Mouse (Mus musculus): ENCODE measurements at regions not wholly inside any gene's neighbourhood (a gene's known extent, or its start where the extent isn't known, plus 50 kb on each side); places are given as distances from the start of the nearest gene placed in this dataset.

DNA sequence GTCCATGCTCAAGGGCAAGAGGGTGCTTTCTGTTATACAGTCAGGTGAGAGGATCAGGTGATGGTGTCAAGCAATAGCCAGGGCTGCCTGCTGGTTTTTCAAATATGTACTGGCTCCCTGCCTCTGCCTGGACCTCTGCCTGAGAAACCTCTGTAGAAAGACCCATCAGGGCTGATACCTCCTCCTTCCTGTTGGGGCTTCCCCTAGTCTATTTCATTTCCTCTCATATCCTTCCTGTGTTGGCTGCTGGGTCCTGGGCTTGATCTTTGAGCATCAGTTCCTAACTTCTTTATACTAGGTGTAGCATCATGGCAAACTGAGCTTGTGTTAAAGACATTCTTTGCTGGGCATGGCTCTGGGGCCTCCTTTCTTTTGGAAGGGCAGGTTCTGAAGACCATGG, 89.5 kb downstream of the Tmem38b start:
- peak; percentile 21 for DNase-seq

DNA sequence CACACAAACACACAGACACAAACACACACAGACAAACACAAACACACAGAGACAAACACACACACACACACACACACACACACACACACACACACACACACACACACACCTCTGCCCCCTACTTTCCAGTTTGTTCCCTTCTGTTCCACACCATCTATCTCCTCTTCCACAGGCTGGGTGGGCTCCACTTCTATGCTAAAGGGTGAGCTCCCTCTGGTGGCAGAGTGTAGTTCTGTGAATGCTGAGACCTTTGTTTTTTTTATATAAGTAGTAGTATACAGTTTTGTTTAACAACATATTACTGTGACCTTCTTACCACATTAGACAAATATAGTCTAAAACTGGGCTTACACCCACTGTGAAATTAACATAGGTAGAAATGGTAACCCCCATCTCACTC, 93.3 kb downstream of the Tmem38b start:
- peak; percentile 80 for DNase-seq

DNA sequence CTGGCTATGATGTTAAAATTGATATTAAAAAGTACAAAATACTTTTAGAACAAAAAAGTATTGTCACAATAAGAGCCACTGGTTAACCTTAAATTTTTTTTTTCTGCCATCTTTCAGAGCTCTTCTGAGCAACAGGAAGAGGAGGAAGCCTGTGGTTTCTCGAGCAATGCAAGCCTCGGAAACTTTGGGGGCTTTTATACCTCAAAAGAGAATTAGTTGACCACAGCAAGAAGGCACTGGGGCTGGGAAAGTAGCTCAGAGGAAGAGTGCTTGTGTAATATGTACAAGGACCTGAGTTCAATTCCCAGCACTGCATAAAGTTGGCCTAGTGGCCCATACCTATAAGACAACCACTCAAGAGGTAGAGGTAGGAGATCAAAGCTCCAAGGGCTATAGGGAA, 94.7 kb downstream of the Tmem38b start:
- no peak for DNase-seq

DNA sequence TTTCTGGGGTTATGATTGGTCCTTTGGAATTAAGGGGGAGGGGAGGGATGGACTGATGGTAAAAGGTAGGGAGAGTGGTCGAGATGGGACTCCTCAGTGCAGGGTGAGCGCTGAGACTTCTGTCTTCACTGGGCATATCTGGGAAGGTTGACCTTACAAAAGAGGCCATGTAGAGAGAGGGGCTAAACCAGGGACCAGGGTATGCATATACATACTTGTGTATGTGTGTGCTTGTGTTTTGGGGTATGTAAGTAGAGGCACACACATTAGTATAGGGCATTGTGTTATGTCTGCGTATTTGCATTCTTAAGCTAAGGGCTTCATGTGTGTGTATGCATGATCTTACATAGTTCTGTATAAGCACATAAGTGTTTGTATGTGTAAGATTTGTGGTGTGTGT, 105.2 kb downstream of the Tmem38b start:
- DNase-seq: no peak

DNA sequence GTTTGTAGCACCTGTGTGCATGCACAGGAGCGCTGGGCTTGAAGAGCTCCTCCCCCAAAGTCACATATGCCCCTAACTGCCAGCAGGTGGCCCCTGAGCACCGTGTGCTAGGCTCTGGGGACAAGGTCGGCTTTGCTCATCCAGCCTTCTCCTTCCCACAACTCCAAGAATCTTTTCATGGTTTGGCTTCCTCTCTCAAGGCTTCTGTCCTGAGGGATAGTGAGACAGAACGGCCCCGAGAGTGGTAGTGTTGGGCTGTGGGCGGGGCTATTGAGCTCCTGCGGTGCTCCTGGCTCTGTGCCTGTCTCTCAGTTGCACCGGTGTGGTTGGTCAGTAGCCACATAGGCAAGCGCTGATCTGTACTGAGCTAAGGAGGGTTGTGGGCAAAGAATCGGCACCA, 105.7 kb downstream of the Tmem38b start:
- DNase-seq: peak; percentile 67

DNA sequence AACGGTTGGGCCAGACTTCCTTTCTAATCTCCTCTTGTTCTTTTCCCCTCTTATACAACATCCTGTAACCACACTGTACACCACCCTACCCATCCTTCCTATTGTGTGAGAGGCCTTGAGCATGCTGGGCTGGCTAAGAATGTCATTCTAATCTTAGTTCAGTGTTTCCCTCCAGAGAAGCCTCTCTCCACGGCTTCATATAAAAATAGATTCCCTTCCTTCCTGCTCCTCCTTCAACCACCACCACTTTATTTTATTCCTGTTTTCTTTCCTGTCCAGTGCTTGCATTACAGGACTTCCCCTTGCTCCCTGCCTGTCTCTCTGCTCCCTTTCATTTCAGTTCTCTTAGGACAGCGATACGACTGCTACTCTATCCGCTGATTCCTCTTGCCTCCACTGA, 109.5 kb downstream of the Tmem38b start:
- no peak for DNase-seq

DNA sequence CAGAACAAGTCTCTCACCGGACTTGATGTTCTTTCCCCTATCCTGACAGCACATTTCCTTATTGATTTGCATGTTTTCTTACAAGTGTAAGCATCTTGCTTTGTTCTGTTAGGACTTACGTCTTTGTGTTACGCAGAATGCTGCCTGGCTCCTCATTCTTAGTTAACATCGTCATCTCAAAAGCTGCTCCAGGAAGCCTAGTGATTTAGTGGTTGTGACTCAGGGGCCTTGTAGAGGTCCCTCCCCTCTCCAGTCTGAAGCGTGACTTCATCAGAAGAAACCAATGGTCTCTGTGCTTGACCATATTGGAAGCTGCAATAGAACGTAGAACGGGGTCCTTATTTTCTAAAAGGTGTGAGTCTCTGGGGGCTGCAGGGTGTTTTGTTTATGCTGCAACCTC, 122.9 kb downstream of the Tmem38b start:
- DNase-seq: no peak

DNA sequence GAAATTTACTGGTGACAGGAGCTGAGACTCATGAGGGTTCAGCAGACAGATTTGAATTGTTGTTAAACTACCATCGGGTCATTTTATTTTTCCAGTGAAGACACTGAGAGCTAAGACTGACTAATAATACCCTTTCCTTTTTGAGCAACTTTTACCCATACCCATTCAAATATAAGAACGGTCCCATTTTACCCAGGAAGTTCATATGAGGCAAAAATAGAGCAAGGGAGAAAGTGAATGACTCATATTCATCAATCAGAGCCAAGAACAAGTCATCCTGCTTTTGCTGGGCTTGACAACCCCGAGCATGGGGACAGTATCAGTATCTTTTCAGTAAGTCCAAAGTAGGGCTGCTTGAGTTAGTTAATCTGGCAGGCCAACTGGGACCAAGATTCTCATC, 123.3 kb downstream of the Tmem38b start:
- DNase-seq: no peak

DNA sequence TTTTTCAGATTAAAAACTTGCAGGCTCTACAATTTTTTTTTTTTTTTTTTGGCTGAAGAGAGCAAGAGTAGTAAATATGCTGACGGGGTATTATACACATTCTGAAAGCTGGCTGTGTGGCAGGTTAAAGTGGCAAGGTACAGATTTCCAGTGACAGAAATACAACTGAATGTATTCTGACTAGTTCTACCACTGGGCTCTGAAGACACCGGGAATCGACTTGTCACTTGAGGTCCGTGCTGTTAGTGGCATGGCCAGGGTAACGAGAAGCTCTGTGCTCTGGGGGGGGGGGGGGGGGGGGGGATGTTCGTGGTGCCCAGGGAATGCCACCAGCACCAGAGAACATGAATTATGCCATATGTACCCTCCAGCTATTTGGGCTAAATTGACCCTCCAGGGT, 124.7 kb downstream of the Tmem38b start:
- no peak for DNase-seq

DNA sequence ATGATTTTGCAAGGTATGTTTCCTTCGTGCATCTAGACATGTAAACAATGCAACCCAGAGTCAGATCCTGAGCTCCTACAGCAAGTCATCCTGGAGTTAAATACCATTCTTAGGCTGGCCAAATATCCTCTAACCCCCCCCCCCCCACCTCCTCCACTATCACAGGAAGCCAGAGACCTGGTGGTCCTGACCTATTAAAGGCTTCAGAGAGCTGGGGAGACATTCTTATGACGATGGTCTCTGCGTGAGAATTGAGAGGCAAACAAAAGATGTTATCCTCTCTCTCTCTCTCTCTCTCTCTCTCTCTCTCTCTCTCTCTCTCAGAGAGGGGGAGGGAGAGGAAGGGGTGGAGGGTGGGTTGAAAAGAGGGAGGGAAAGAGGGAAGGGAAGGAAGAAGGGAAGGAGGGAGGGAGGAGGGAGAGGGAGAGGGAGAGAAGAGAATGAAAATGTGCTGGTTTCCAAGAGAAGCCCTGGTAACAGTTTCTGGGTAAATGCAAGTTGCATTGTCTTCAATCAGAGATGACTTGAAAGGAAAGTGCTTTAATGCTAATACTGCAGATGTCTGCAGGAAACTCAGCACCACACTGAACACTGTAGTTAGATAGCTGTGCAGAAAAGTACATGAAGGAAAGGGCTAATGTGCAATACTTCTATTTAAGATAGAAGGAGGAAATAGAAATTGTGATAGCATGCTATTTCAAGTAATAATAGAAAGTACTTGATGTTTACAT, 125.3 kb downstream of the Tmem38b start:
- DNase-seq: no peak

DNA sequence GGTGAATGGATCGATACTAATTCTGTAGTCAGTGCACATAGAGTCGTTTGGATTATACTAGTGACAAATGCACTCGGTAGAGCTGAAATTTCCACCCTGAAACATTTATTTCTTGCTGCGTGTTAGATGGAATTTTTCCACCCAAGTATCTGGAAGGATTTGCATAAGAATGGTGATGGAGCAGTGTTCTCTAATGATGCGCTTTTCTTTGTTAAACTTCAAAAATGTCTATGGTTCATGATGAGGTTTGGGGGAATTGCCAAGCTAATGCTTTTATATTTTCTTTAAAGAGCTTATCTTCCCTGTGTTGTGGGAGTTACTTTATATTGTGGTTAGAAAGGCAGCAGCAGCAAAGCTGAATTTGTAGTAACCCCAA, 125.9 kb downstream of the Tmem38b start:
- DNase-seq: no peak

DNA sequence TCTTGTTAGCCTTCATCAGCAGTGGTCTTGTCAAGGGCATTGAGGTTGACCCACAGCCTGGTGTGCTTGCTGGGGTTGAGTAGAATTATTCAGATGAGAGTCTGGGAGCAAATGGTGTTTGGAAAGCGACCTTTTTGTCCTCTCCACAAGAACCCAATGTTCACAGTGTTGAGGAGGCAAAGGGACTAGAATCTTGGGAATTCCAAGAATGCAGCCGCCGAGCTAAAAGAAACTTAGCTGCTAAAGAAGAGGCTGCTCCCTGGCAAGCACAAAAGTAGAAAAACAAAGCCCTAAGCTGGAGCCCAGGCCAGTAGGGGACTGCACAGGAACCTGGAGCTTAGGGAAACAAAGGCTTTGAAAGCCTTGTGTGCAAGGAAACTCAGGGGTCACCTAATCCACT, 126.4 kb downstream of the Tmem38b start:
- DNase-seq: peak; percentile 39

DNA sequence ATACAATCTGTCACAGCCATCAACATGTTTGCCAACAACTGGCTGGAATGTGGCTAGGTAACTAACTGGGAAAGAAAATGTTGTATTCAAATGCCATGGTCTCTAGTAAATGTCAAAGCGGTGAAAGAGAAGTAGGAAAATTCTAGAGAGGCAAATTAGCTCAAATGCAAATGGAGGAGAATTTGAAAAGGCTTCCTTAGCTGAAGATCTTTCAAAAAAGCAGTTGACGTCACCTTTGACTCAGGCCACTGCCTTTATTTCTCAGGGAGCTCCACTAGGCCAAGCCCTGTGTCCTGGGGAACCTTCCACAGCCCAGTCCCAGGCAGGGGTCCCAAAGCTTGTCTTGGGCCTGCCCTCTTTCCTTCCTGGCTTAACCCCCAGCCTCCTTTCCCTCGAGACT, 136.6 kb downstream of the Tmem38b start:
- no peak for DNase-seq

DNA sequence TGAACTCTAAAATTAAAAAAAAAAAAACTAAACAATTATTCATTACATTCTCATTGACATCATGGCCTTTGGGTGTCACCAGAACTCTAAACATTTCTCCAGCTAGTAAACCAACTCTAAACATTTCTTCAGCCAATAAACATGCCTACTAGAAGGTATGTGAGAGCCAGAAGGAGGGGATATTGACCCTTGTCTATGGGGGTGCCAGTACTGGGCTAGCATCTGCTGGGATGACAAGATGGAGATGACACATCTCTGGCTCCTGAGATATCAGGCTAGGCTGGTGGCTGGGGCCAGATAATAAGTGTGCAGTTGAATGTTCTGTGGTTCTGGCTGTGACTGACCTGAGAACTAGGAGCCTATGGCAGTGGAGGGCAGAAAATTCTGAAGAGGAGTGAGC, 144.6 kb downstream of the Tmem38b start:
- no peak for DNase-seq

DNA sequence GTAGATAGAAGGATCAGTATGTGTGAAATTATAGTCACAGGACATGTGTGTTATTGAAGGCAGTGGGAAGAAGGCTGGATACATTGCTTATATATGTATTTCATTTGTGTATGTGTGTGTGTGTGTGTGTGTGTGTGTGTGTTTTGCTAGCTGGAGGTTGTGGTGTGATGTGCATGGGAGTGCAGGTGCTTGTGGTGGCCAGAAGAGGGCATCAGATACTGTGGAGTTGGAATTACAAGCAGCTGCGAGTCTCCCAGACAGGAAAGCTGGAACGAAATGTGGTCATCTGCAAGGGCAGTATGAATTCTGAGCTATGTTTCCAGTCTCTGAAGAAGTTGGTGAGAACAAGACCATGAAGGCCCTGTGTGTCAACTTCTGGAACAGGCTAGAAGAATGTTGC, 145.1 kb downstream of the Tmem38b start:
- no peak for DNase-seq

DNA sequence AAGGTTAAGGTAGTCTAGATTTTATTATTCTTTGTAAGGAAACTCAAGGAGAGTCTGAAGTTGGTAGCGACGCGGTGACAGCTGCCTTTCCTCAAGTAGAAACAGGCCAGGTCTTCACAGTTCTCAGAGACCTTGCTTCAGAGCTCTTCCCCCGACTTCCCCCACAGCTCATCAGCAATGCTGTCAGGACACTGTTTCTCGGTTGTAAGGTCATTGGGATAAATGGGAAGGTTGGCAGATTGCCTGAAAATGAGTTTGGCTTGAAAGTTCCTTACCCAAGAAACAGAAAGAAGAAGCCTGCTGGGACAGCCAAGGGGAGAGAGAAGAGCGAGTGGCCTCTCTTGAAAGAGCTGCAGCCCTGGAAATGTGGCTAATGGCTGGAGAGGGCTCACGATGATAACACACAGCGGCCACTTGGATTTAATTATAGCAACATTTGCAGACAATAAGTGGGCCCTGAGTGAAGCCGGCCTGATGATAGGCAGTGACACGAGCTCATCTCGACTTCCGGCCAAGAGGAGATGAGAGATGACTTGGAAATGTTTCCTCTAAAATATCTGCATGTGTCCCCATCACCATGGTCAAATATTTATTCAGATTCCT, 150.3 kb downstream of the Tmem38b start:
- DNase-seq: peak; percentile 19

DNA sequence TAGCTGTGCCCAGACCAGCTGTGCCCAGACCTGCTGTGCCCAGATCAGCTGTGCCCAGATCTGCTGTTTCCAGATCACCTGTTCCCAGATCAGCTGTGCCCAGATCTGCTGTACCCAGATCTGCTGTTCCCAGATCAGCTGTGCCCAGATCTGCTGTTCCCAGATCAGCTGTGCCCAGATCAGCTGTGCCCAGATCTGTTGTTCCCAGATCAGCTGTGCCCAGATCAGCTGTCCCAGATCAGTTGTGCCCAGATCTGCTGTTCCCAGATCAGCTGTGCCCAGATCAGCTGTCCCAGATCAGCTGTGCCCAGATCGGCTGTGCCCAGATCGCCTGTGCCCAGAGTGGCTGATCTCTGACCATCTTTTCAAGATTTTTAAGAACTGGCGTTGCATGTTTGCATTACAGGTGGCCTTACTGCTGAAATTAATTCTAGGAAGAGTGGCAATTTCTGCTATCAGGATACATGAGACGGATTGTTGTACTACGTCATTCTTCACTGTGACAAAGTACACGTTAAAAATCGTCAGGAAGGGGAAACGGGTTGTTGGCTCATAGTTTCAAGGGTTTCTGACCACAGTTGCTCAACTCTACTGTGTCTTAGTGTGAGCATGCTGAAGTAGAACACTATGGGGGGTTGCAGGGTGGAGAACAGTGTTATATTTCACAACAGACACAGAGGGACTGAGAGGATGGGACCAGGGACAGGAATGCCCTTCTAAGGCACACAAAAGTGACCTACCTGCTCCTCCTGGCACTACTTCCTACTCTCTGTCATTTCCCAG, 160.9 kb downstream of the Tmem38b start:
- DNase-seq: no peak

DNA sequence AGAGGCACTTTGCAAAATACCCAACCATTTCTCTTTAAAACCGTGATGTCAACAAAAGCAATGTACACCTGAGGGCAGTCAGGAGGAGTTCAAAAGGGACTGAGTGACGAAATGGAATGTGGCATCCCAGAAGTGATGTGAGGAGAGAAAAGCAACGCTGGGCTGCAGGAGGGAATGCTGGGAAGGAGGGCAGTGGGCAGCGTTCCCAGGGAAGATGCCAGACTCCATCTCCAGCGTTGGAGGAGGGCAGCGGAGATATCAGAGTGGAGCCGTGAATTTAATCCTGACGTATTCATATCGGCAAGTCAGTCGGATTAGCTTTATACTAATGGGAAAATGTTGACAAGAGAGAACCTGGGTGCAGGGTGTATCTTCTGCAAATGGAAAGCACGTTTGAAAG, 161.7 kb downstream of the Tmem38b start:
- no peak for DNase-seq

DNA sequence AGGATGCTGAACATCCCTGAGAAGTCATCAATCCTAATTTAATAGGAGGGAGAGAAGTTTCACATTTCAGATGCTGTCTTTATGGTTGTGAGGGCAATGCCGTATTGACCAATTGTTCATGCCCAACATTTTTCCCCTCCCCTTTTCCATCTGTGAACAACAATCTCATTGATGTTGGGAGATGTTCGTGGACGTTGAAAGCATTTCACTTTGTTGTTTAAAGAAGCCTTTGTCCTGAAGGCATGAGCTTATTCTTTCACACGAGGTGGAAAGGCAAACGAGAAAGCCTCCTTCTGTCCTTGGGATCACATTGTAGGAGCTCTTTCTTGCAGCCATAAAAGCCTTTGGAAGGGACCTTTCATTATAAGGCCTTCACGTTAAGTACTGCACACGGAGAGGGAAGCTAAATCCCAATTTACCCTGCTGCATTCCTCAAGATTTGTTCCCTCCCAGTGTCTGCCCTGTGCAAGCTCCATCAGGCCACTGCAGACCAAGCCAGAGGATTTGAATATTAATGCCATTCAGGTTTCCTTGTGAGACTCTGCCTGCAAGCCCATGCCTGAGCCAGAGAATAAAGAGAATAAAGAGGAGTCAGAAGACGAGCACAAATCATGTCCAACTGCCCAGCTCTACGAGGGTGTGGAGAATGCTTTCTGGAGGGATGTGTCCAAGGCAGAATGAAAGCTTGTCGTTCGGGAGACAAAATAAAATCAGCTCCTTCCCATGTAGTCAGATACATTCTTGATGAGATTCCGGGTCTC, 195.4 kb downstream of the Tmem38b start:
- no peak for DNase-seq

DNA sequence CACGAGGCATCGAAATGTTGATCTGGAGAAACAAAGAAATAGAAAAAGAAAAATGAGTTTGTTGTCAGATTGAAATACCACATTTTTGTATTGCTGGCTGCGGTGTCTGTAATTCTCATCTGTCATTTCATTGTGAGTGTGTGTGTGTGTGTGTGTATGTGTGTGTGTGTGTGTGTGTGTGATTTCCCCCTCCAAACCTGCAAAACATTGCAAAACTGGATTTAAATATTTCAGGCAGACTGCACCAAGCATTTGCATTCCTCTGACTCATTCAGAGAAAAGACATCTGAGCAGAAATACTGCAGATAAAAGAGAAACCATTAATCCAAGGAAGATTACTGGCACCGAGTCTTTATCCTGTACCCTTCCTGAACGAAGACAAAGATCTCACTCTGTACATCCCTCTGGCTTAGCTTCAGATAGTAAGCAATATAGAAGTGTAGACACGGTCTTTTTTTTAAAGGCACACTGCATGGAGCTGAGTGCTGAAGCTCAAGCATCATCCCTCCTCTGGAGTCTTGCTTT, 196.1 kb downstream of the Tmem38b start:
- DNase-seq: no peak

DNA sequence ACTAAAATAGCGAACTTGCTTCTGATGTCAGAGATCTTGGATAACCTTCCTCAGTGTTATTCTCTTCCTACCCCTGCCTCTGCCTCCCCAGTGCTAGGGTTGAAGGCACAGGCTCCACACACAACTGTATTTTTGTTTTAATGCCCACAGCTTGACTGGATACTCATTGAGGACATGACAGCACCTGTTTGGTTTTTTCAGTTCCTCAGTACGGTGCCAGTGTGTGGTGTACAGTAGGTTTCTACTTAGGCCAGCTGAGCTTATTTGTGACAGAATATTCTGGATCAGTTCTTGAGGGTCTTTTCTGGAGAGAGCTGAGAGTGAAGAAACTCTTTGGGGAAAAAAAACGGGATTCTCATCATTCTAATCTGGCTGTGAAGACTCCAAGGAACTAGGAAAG, 201.1 kb downstream of the Tmem38b start:
- DNase-seq: no peak

DNA sequence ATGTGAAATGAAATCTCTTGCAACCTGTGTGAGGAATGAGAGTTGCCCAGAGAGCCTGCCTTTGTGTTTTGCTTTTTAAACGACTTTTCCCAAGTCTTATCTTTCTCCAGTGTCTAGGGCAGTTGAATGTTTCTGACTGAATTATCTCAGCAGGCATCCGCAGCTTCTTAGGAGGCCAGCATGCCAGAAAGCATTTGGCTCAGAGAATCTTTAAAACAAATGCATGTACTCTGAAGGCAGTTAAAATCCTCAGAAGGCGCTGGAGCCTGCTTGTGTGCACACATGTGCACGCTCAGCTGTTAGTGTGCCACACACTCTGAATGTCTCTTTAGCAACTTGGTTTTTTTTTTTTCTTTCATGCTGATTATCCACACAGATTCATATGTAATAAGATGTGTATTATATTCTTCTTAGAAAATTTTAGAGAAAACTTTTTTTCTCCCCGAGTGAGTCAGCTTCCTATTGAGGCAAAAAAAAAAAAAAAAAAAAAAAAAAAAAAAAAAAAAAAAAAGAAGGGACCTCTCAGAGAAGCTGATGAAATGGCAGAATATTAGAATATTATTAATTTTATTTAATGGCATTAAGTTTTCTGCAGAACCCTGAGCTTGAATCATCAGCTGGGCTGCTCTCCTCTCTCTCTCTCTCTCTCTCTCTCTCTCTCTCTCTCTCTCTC, 201.9 kb downstream of the Tmem38b start:
- DNase-seq: no peak

Data from kidney, postnatal 10 days (tissue).